Mouse (Mus musculus) CH12.LX (cell line): Measurements from ENCODE around the gene Vat1l.

Source experiments
- CTCF ChIP-seq, 2 experiments: IDR thresholded peaks in 1 of 2; conservative IDR thresholded peaks in 1 of 2; 2 replicates each; pipeline ENCODE4 v1.5.1; 2011 to 2012; ENCODE audit warnings: low read depth in 2 of 2, low read length in 2 of 2, improper control_type of control experiment in 1 of 2, inconsistent platforms in 1 of 2, mild to moderate bottlenecking in 1 of 2, moderate library complexity in 1 of 2
- GABPA ChIP-seq: IDR thresholded peaks from 2 replicates; pipeline ENCODE4 v1.6.1; 2012; ENCODE audit warnings: low read depth, low read length, improper control_type of control experiment, inconsistent platforms; ENCODE audit not compliant: insufficient replicate concordance
- RAD21 ChIP-seq: IDR thresholded peaks from 2 replicates; pipeline ENCODE4 v1.6.1; 2011; ENCODE audit warnings: low read depth, mild to moderate bottlenecking, low read length, improper control_type of control experiment, moderate library complexity
- ZKSCAN1 ChIP-seq: IDR thresholded peaks from 2 replicates; pipeline ENCODE4 v1.6.1; 2012; ENCODE audit warnings: low read depth, inconsistent platforms, low read length, improper control_type of control experiment, borderline replicate concordance
- ZMIZ1 ChIP-seq: IDR thresholded peaks from 2 replicates; pipeline ENCODE4 v1.6.1; 2012; ENCODE audit warnings: low read depth, mild to moderate bottlenecking, inconsistent platforms, low read length, improper control_type of control experiment
- ZNF384 ChIP-seq: IDR thresholded peaks from 2 replicates; pipeline ENCODE4 v1.6.1; 2012; ENCODE audit warnings: low read depth, low read length, improper control_type of control experiment, inconsistent platforms

GRCm38 (mm10) chr8:114418904-114419303, 213.5 kb downstream of the Vat1l start:
- TF ChIP-seq RAD21 (no peak), CTCF (conservative IDR thresholded peaks at IDR 0.05 in 1 of 2, IDR thresholded peaks at IDR 0.05 in 1 of 2; ENCODE audit: low read depth in 2 of 2, low read length in 2 of 2) (no peak), ZKSCAN1 (no peak), ZMIZ1 (no peak), GABPA (no peak), ZNF384 (no peak)
